Mouse (Mus musculus) lung, postnatal 25 days (tissue): ENCODE data around the gene Tfip11.

Experiments
- DNase-seq: peaks from one replicate; pipeline ENCODE4 v3.0.0; 2022; ENCODE audit warnings: low spot score

Tfip11 gene

GRCm38 (mm10) chr5:112320379-112320778, 5.8 kb upstream of the Tfip11 start:
- no peak for DNase-seq

GRCm38 (mm10) chr5:112320936-112321335, 5.2 kb upstream of the Tfip11 start:
- DNase-seq = no peak

- DNase-seq = no peak
Observed at GRCm38 (mm10) chr5:112321376-112321775, 4.8 kb upstream of the Tfip11 start.

GRCm38 (mm10) chr5:112323246-112323645, 2.9 kb upstream of the Tfip11 start:
- no peak for DNase-seq

- DNase-seq = peak; percentile 57
Observed at GRCm38 (mm10) chr5:112324637-112325545, 1.3 kb upstream of the Tfip11 start.

GRCm38 (mm10) chr5:112326446-112327009, 370 bp downstream of the Tfip11 start:
- DNase-seq = no peak

- no peak for DNase-seq
Observed at GRCm38 (mm10) chr5:112327854-112328253, 1.7 kb downstream of the Tfip11 start.

GRCm38 (mm10) chr5:112329805-112330564, 3.8 kb downstream of the Tfip11 start:
- DNase-seq = no peak

GRCm38 (mm10) chr5:112335473-112335872, 9.3 kb downstream of the Tfip11 start:
- peak; percentile 30 for DNase-seq

GRCm38 (mm10) chr5:112337004-112337403, 10.8 kb downstream of the Tfip11 start:
- DNase-seq = no peak

- DNase-seq = no peak
Observed at GRCm38 (mm10) chr5:112339215-112339614, 13.1 kb downstream of the Tfip11 start.

- DNase-seq = peak; percentile 80
Observed at GRCm38 (mm10) chr5:112342463-112343204, 16.5 kb downstream of the Tfip11 start, which contains the start of the genes Srrd and Hps4. Gene Srrd, minus strand, starts transcription at chr5:112343040. Gene Hps4, plus strand, starts transcription at chr5:112343083.

- peak; percentile 20 for DNase-seq
Observed at GRCm38 (mm10) chr5:112343205-112343595, 17.0 kb downstream of the Tfip11 start.

GRCm38 (mm10) chr5:112344092-112344960, 18.2 kb downstream of the Tfip11 start:
- no peak for DNase-seq

GRCm38 (mm10) chr5:112346211-112346965, 20.2 kb downstream of the Tfip11 start:
- no peak for DNase-seq

- no peak for DNase-seq
Observed at GRCm38 (mm10) chr5:112349169-112349568, 23.0 kb downstream of the Tfip11 start.

GRCm38 (mm10) chr5:112355493-112355892, 29.3 kb downstream of the Tfip11 start:
- no peak for DNase-seq

GRCm38 (mm10) chr5:112355910-112356309, 29.8 kb downstream of the Tfip11 start, which contains the start of gene Gm6583:
Gene Gm6583, minus strand, starts transcription at chr5:112356033.
- no peak for DNase-seq

GRCm38 (mm10) chr5:112356322-112356721, 30.2 kb downstream of the Tfip11 start:
- DNase-seq = peak; percentile 28

GRCm38 (mm10) chr5:112359520-112359919, 33.4 kb downstream of the Tfip11 start:
- no peak for DNase-seq
